14 mouse cellular contexts compared by ENCODE assay signal in genomic region chr6:137588481-137589244, GRCm38 (mm10).
DNase-seq lines count a peak whose midpoint lies in the region; ATAC-seq lines count a peak whose summit lies in the region.
"Had no signal": no experiment of that assay in that cellular context is flagged by ENCODE, and none has a peak within 500 bp of the region (broad histone marks: within the 10 kb centered on the region; RNA-seq: fewer than 3 reads in every experiment).

No protein-coding gene starts in this region.

- DNase-seq in layer of hippocampus, adult 18-20 months (ENCODE audit: low spot score in 2 of 2) = peak; percentile 25 to 46
- no peak for DNase-seq in layer of hippocampus, postnatal 10 days (ENCODE audit: low spot score in 2 of 2)
- peak; percentile 52 to 72 for DNase-seq in frontal cortex, postnatal 36 days (ENCODE audit: low spot score in 2 of 2)
- DNase-seq in layer of hippocampus, postnatal 36 days = peak; percentile 19 to 33
- DNase-seq in right cerebral cortex, postnatal 14 days = peak; percentile 34
- no peak for DNase-seq in gastrocnemius, postnatal 36 days
- DNase-seq in thymus, postnatal 10 days (ENCODE audit: low spot score in 2 of 2) = no peak
- DNase-seq: B cell, adult 2 months; cerebellum, adult 8-10 months; gastrocnemius, adult 2 months; heart, postnatal 14 days; lung, postnatal 4 days; thymus, adult 18-20 months had no signal

- ATAC-seq in CD4-positive, CD25-positive, alpha-beta regulatory T cell, adult 4 months = no peak

- intact Hi-C loops in gastrocnemius, postnatal 36 days (cut with DNase I) = no loop called here

Comparison
In these comparisons a context has a peak if more than half of its experiments do, and no peak if none do; other contexts are left out.
1. DNase-seq: peak in layer of hippocampus, adult 18-20 months (2 of 2), frontal cortex, postnatal 36 days (2 of 2), layer of hippocampus, postnatal 36 days (2 of 2) and right cerebral cortex, postnatal 14 days (single experiment); none in layer of hippocampus, postnatal 10 days (0 of 2), gastrocnemius, postnatal 36 days (0 of 2) and thymus, postnatal 10 days (0 of 2).